Mouse (Mus musculus) mature B cell (primary cell): ENCODE data around the gene Lce1i.
"Not testable (repeated sequence)": the region's sequence is repeated elsewhere in the genome, so short reads cannot be mapped to it uniquely, and the experiment has no call there.

ENCODE experiments used
- in situ Hi-C: fragments of 300-500 bp; cut with MboI; formaldehyde crosslinking; loops from 2 replicates; pipeline ENCODE4 v1.14.3; 2019

Lce1i gene

DNA sequence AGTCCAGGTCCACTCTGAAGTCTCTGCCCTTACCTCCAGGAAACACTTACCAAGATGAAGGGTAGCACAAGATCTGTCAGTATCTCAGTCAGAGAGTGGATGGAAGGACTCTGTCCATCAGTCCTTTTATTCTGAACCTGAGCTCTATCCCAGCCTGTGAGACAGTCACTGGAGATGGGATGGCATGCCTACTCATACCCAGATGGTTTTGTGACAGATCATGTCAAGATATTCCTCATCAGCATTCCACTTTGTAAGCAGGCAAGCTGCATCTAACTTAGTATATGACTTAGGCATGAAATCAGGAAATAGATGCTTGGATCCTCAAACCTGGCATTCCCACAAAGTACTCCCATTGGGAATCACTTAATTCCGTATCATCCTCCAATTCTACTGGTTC, at the start of gene Lce1i:
TSS of gene Lce1i (minus strand) at position 101 of the 400 bp plus-strand sequence.
- in situ Hi-C loops: no loop called here

DNA sequence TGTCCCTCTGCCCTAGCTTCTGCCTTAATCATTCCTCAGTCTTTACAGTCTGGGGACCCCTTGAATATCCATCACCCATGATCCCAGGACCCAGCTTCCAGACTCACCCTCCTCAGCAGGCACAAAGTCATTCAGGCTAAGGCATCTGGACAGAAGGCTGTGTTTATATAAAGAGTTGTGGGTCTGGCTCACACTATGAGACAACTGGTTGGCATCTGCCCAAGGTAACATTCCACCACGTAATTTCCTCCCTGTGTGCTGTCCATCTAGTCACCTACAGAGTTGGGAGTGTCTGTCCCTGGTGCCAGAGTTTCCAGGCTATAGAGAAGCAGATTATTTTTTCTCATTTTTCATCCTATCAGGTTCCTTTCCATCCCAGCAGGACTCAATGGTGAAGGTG, 48.4 kb upstream of the Lce1i start, which contains the start of gene Kprp:
TSS of gene Kprp (minus strand) at position 140 of the 400 bp plus-strand sequence.
- in situ Hi-C loops: no loop called here

DNA sequence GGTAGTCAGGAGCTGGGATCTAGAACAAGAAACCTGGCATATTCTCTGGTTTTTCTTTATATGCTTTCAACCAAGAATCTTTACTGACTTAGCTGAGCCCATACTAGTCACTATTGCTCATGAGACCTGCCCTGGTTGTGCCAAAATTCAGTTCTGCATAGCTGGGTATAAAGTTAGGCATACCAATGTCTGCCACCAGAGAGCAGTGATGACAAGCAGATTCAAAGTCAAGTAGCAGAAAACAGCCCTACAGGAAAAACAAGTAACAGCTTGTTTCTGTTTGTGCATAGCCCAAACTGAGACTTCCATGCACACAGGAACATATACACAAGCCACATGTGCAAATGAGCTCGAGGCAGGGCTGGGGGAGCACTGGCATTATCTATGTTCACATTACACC, 47.1 kb upstream of the Lce1i start:
- in situ Hi-C loops: no loop called here

DNA sequence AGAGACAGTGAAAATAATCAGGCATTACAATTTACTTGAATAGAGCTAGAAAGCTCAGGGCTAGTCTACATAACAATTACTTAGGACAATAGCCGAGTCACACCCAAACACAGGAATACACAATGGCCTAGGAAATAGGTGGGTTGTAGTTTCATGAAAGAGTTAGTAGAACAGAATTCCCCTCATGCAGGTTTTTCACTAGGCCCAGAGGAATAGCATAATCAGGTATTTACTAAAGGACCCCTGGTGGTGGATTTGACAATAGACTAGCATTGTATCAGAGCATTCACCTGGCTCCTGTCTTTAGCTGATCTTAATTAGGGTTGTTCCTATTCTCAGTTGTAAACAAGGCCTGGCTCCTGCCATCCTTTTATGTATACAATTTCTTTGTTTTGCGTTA, 37.3 kb upstream of the Lce1i start:
- in situ Hi-C loops: not testable (repeated sequence)

DNA sequence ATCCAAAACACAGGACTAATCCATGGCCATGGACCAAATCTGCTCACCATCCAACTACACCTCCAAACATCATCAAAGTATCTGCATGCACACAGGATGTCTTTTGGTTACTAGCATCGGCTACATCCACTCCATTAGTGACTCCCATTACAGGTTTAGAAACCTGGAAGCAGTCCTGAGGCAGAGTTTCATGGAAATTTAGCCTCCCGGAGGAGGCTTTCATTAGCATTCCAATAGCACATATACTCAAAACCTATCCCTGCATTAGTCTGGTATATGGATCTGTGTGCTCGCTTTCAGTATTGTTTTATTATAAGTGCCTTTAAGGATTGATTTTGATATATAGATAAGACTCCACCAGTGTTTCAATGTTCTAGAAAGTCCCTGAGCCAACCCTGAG, 36.9 kb upstream of the Lce1i start:
- in situ Hi-C loops: no loop called here

DNA sequence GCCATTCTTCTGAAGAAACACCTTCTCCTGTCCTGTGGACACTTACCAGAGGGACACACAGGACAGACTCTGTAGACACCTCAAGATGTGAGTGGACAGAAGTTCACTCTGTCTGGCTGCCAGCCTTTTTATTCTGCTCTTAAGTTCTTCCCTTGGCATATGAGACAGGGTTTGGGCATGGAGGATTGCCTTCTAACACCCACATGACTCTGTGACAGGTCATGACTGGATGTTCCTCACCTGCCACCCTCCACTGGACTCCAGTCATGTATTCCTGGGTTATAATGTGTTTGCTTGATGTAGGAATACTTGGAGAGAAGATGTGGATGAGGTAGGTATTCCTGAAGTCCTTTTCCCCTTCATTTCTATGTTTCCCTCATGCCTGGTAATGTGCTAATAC, 29.1 kb upstream of the Lce1i start, which contains the start of gene Lce1k:
TSS of gene Lce1k (minus strand) at position 101 of the 400 bp plus-strand sequence.
- in situ Hi-C loops: no loop called here

DNA sequence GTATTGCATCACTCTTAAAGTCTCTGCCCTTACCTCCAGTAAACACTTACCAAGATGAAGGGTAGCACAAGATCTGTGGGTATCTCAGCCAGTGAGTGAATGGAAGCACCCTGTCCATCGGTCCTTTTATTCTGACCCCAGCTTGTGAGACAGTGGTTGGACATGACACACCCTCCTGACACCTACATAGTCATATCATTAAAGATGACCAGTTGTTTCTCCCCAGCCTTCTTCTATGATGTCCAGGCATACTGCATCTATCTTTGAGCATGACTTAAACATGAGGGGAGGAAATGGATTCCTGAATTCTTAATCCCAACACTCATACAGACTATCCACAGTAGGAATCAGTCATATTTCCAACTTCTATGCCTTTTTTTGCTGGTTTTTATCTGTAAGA, 11.7 kb upstream of the Lce1i start, which contains the start of gene Lce1j:
TSS of gene Lce1j (minus strand) at position 101 of the 400 bp plus-strand sequence.
- in situ Hi-C loops: no loop called here

DNA sequence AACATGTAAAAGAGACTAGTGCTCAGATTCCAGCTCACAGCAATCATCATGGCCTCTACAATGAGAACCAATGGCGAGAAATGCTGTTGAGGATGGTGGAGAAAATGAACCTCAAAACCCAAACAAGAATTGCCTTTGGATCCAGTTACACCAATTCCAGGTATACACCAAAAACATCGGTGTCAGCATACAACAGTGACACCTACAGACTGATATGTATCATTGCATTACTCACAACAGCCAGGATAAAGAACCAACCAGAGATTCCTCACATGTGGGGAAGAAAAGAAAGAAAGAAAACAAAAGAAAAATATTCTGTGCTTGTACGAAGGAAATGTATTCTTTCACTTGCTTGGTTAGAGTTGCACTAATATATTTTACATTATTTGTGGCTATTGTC, 7.1 kb downstream of the Lce1i start:
- in situ Hi-C loops: no loop called here

DNA sequence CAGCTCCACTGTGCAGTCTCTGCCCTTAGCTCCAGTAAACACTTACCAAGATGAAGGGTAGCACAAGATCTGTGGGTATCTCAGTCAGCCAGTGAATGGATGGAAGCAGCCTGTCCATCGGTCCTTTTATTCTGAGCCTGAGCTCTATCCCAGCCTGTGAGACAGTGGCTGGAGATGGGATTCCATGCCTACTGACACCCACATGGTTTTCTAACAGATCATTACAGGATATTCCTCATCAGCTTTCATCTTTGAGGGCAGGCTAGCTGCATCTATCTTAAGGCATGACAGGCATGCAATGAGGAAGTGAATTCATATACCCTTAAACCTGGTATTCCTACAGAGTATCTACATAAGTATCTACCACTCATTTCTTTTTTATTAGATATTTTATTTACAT, 13.7 kb downstream of the Lce1i start, which contains the start of gene Lce1h:
TSS of gene Lce1h (minus strand) at position 101 of the 400 bp plus-strand sequence.
- in situ Hi-C loops: no loop called here

DNA sequence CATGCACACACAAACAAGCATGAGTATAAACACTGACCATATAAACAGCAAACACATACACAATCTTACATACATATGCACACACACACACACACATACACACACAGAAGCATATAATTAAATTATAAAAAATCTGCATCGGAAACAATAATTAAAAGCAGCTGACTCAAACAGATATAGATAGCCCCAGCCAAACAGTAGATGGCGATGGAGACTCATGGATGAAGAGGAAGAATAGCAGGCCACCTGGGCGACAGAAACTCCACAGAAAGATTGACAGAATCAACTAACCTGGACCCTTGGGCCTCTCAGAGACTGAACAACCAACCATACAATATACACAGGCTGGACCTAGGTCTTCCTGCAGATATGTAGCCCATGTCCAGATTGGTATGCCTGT, 25.5 kb downstream of the Lce1i start:
- in situ Hi-C loops: no loop called here

DNA sequence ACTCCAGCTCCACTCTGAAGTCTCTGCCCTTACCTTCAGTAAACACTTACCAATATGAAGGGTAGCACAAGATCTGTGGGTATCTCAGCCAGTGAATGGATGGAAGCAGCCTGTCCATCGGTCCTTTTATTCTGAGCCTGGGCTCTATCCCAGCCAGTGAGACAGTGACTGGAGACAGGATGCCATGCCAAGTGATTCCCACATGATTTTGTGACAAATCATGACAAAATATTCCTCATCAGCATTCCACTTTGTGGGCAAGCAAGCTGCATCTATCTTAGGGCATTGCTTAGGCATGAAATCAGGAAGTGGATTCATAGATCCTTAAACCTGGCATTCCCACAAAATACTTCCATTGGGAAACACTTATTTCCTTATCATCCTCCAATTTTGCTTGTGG, 26.5 kb downstream of the Lce1i start, which contains the start of gene Lce1g:
TSS of gene Lce1g (minus strand) at position 101 of the 400 bp plus-strand sequence.
- in situ Hi-C loops: no loop called here

DNA sequence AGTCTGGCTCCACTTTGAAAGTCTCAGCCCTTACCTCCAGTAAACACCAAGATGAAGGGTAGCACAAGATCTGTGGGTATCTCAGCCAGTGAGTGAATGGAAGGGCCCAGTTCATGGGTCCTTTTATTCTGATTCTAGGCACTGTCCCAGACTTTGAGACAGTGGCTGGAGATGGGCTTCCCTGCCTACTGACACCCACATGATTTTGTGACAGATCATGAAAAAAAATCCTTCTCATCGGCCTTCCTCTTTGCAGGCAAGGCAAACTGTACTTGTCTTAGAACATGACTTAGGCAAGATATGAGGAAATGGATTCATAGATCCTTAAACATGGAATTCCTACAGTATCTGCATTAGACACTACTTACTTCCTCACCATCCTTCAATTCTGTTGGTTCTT, 39.7 kb downstream of the Lce1i start, which contains the start of gene Gm38119:
TSS of gene Gm38119 (minus strand) at position 101 of the 400 bp plus-strand sequence.
- in situ Hi-C loops: no loop called here
